Mouse (Mus musculus) layer of hippocampus, adult 9-11 months (tissue): ENCODE data around the gene Lsm6.
"Not testable (repeated sequence)": the region's sequence is repeated elsewhere in the genome, so short reads cannot be mapped to it uniquely, and the experiment has no call there.

ENCODE experiments used
- DNase-seq: peaks from one replicate; pipeline ENCODE4 v3.0.0; 2022

Gene Lsm6

GRCm38 (mm10) chr8:78820673-78821310, at the start of gene Lsm6:
TSS of gene Lsm6 (minus strand) at chr8:78821140.
- peak; percentile 95 for DNase-seq

DNA sequence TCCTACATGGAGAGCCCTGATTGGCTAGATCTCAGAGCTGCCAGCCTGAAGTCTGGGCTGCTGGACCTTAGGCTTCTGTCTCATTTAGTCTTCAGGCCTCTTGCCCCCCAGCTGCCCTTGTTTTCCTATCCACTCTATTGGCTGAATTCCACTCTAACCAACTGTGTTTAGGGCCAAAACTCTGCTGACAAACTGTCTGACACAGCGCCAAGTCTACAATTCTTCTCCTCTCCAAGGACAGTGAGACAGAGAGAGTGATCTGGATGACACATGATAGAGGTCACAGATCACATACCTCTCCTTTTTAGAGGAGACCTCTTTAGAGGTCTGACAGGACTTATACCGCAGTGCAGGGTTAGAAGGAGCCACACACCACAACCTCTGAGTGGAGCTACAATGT, 46.1 kb upstream of the Lsm6 start:
- DNase-seq: no peak

DNA sequence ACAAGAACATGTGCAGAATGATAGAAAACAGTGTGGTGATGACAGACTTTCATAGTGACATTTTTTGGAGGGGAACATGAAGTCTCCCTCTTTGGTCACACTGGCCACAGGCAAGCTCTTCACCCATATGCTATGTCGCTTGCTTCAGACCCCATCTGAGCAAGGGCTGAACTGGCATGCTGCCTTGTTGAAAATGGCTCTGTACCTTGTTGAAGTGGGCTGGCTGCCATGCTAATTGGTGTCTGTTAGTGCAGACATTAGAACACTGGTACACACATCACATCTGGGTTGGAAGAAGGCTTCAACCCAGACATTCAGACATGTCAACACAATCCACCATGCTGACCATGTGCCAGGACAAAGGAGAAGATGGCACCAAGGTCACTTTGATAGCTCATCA, 42.1 kb upstream of the Lsm6 start:
- no peak for DNase-seq

- no peak for DNase-seq
These were observed 41.1 kb upstream of the Lsm6 start for GRCm38 (mm10) chr8:78862046-78862445.

GRCm38 (mm10) chr8:78860789-78861188, 39.8 kb upstream of the Lsm6 start:
- no peak for DNase-seq

DNA sequence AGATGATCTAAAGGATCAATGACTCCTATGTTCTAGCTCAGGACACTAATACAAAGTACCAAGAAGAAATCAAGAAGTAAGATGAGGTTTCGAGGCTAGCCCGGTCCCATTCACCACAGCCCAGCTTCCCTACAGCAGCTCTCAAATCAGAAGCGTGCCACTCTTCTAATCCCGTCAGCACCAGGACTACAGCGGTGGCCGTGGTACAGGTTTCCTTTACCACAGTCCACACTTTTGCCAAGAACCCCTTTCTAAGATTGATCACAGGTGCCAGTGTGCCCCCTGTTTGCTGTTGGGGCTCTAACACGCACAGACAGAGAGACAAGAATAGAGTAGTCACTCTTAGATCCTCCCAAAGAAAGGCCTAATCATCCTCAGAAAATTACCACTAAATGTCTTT, 36.5 kb upstream of the Lsm6 start:
- DNase-seq: no peak

DNA sequence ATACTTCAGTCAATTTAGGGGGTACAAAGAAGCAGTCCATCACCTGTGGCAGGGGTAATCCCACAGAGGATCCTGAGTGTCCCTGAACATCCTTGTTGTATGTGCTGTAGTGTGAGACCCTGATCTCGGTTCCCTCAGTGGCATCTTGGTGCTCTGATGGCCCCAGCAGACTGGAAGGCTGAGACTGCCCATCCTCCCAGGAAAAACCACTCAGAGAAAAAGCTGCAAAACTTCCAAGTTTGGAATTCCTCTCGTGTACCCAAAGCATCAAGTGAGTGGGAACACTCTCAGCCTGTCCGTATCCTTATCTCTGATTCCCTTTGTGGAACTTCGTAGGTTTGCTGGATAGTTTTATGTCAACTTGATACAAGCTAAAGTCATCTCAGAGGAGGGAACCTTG, 31.3 kb upstream of the Lsm6 start:
- no peak for DNase-seq

GRCm38 (mm10) chr8:78847240-78847639, 26.3 kb upstream of the Lsm6 start:
- no peak for DNase-seq

DNA sequence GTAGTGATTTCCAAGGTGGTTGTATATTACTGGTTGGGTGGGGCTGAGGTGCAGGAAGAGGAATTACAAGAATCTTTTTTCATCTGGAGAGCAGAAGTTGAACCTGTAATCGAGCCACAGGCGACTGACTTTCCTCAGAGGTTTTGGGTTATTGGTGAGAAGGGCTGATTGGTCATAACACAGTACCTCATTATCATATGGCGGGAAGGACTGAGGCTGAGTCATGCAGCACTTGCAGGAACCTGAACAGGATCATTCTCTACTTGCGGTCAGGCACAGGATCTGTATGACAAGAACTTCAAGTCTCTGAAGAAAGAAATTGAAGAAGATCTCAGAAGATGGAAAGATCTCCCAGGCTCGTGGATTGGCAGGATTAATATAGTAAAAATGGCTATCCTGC, 23.6 kb upstream of the Lsm6 start:
- no peak for DNase-seq

DNA sequence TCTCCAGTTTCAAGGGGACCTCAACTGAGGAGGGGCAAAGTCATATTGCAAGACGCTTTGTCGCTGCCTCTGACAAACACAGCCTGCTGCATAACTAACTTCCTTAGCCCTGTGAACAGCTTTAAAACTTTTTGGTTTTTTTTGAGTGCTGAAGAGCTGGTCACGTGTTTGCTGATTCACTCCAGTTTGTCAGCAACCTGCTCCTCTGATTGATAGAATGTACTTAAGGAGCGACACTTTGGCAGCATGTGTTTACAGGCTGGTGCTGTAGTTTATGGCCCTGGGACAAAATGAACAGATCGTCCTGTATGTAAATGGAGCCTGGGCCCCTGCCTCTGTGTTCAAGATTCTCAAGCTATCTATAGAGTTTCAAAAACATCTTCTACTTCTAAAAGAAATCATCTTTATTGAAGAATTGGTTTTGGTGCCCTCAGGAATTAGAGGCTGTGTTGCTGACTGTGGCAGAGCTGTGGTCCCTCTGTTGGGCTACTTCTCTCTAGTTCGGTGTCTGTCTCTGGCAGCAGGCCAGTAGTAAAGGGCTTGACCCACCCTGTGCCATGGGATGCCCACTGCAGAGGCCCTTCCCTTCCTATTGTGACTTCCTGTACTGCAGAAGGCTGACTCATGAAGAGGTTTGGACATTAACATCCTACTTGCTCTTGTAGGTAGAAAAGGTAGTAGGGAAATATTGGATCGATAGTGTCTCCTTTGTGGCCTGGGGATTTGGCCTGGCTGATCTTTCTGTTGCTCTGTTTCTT, 17.9 kb upstream of the Lsm6 start:
- DNase-seq: no peak

GRCm38 (mm10) chr8:78836091-78836490, 15.2 kb upstream of the Lsm6 start:
- no peak for DNase-seq

GRCm38 (mm10) chr8:78828414-78828813, 7.5 kb upstream of the Lsm6 start:
- DNase-seq: no peak

DNA sequence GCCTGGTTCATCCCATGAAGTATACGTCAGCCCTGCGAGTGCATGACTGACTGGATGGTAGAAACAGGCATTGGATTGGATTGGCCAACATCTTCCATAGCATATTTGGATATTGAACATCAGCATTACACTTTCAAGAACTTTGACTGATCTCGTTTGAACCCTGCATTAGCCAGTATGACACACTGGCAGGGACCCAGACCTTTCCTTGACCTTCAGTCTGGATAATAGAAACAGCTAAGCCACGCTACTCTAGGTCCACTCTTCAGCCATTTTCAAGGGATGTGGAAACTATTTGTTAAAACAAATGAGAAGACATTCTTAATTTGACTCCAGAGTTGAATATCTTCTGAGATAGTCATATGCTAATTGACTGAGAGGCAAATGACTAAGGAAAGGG, 3.6 kb upstream of the Lsm6 start:
- DNase-seq: no peak

DNA sequence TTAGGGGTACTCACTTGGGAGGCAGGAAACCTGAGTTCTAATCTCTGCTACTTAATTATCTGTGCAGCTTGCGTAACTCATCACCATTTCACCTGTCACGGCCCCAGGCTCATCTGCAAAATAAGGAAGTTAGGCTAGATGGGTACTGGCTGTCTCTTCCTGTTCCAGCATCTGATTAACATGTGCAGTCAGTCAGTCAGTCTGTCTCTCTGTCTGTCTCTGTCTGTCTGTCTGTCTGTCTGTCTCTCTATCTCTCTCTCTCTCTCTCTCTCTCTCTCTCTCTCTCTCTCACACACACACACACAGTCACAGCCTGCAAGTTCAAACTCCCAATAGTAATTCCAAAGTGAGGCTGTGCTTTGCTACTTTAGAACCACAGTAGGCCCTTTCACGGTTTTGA, 967 bp downstream of the Lsm6 start:
- not testable (repeated sequence) for DNase-seq

DNA sequence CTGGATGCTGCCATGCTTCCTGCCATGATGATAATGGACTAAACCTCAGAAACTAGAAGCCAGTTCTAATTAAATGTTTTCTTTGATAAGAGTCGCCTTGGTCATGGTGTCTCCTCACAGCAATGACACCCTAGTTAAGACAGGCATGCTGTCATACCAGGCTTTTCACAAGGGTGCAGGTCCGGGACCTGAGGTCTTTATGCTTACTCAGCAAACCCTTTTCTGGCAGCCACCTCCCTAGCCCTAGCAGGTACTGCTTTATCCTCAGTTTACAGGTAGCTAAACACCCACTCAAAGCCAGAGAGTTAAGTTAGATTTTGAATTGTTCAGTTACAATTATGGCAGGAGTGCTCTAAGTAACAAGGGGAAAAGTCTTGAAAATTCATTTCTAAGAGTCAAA, 6.2 kb downstream of the Lsm6 start:
- no peak for DNase-seq

DNA sequence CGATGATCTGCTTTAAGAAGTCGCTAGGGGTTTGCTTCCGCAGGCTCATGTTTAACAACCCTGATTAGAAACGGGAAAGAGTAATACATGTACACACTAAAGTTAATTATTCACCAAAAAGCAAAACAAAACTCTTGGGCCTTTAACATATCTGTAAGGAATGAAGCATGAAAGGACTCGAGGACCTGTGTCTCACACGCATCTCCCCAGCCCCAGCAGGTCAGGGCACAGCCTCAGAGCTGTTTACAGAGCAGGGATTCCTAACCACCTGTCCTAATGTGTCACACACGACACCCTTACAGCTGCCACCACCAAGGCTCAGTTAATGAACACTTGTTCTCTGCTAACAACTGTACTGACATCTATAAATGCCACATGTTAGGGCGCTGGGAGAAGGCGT, 7.9 kb downstream of the Lsm6 start:
- no peak for DNase-seq

DNA sequence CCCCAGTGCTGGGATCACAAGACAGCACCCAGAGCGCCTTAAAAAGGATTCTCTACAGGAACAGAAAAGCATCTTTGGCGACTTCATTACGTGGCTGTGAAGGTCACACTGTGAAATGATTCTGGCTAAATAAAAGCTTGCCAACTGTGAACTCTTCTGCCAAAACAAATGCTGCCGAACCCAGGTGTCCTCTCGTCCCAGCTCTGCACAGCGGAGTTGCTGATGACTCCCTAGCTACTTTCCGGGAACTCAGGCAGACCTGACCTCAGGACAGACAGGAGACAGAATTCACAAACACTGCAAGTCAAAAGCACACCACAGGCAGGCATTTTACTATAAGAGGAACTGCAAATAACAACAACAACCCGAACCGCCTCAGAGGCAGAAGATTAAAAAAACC, 8.5 kb downstream of the Lsm6 start:
- DNase-seq: no peak

DNA sequence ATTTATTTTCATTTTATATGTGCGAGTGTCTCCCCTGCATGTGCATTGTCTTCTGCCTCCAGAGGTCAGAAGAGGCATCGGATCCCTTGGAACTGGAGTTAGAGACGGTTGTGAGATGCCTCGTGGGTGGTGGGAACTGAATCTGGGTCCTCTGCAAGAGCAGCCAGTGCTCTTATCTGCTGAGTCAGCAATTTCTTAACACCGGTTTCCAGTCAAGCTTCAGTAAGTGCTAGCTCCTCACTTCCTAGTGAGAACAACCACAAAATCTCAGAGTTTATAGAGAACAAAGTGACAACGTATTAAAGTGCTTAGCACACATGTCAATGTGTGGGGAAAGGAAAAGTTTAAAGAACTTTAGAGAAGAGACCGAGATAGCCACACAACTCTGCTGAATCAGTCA, 9.2 kb downstream of the Lsm6 start:
- no peak for DNase-seq

- DNase-seq: peak; percentile 61
These were observed 10.7 kb downstream of the Lsm6 start for GRCm38 (mm10) chr8:78810207-78810675.

- no peak for DNase-seq
These were observed 11.3 kb downstream of the Lsm6 start for GRCm38 (mm10) chr8:78809454-78810206.

GRCm38 (mm10) chr8:78808888-78809287, 12.1 kb downstream of the Lsm6 start:
- no peak for DNase-seq

GRCm38 (mm10) chr8:78808439-78808838, 12.5 kb downstream of the Lsm6 start:
- DNase-seq: no peak

GRCm38 (mm10) chr8:78807283-78807682, 13.7 kb downstream of the Lsm6 start:
- no peak for DNase-seq

DNA sequence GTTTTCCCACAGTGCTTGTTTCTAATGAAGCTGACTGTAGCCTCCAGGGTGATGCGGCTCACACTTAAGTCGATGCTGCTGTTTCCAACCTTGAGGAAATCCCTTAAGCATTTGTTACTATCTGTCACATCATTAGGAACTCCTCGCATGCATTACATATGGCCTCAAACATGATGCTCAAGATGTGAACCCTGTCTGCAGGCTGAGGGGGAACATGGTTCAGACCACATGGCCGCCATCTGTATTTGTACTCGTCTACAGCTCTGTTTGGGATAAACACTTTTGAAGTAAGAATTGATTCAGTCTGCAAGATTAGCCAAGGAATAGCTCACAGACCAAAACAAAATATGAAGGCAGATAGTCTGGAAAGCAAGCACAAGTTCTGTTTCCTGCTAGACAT, 14.9 kb downstream of the Lsm6 start:
- peak; percentile 19 for DNase-seq
